Mouse (Mus musculus) intestine, embryonic 16.5 days (tissue): ENCODE measurements around the gene Casp3. TPM values are rescaled to one million over a fixed set of nuclear protein-coding genes. Genes with fewer than 3 reads are reported as not detected.

Experiments
- ATAC-seq: fragments of 200-750 bp; cut with Nextera tagmentation; 2 replicates; pipeline ENCODE4 v1.8.0; 2017; ENCODE audit warnings: moderate TSS enrichment, moderate library complexity
- H3K27ac ChIP-seq: fragments of 300-500 bp; sonication (generic); 2 replicates; pipeline ENCODE4 v1.5.1; 2014; ENCODE audit warnings: mild to moderate bottlenecking, low read length
- H3K27me3 ChIP-seq: fragments of 300-500 bp; sonication (generic); replicated peaks from 2 replicates; pipeline ENCODE4 v1.6.1; 2014; ENCODE audit warnings: low read length, control low read depth, mixed read lengths; ENCODE audit not compliant: control insufficient read depth, insufficient read depth
- H3K36me3 ChIP-seq: fragments of 300-500 bp; sonication (generic); 2 replicates; pipeline ENCODE4 v1.6.1; 2014; ENCODE audit warnings: low read length, control low read depth; ENCODE audit not compliant: control insufficient read depth, insufficient read depth
- H3K4me1 ChIP-seq: fragments of 300-500 bp; sonication (generic); 2 replicates; pipeline ENCODE4 v1.6.1; 2014; ENCODE audit warnings: low read length, control low read depth, mixed read lengths; ENCODE audit not compliant: control insufficient read depth, insufficient read depth
- H3K4me2 ChIP-seq: fragments of 300-500 bp; sonication (generic); 2 replicates; pipeline ENCODE4 v1.6.1; 2014; ENCODE audit warnings: low read depth, low read length, control low read depth
- H3K4me3 ChIP-seq: fragments of 300-500 bp; sonication (generic); 2 replicates; pipeline ENCODE4 v1.5.1; 2014; ENCODE audit warnings: mild to moderate bottlenecking, low read length
- H3K9ac ChIP-seq: fragments of 300-500 bp; sonication (generic); 2 replicates; pipeline ENCODE4 v1.6.1; 2014; ENCODE audit warnings: low read depth, low read length
- H3K9me3 ChIP-seq: fragments of 300-500 bp; sonication (generic); 2 replicates; pipeline ENCODE4 v1.6.1; 2016; ENCODE audit warnings: low read length, control low read depth; ENCODE audit not compliant: control insufficient read depth
- WGBS: fragments of 180-500 bp; shearing (Covaris S2); extraction: QIAGEN DNeasy Blood & Tissue Kit; methylation state at CpG from one replicate; pipeline ENCODE4 v1.1.7; 2014; 5-methylcytosine and 5-hydroxymethylcytosine counted together
- polyA plus RNA-seq: library from polyadenylated mRNA; unstranded; fragments of >200 nt; fragmentation: Nextera tagmentation; extraction: Ambion mirVana; gene quantifications from 2 replicates; pipeline ENCODE4 v1.2.1, GENCODE M21; 2015

The Casp3 gene
- polyA plus RNA-seq, 1 experiment from 2014 or later = 59.6 TPM

DNA sequence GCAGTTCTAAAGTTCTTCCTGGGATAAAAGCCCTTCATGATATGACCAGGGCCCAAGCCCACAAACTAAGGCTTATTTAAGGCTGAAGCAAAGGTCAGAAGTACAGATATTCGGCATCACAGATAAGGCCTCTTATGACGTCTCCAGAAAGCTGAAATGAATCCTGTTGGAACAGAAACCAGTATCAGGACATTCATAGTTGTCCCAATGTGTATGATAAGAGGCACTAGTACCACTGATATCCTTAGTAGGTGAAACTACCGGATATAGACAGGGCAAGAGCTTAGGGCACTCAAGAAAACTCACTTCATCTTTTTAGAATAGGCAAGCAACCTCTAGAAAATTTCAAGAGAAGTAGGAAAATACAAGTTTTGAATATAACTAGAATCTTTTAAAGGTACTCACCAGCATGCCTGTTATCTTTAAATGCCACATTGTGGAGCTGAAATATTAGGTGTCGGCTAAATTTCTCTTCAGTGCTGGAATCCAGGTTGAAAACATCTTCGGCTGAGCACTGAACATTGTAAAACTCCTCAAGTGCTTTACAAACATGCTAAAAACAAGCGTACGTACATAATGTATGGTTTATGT, 17.7 kb upstream of the Casp3 start:
- 80% methylated on average over 7 of the region's 7 CpGs for WGBS
- Histone ChIP-seq H3K4me3 (no peak overlapping the region), H3K4me2 (no peak overlapping the region), H3K36me3 (no peaks in the 10 kb centered on the region), H3K27me3 (no peaks in the 10 kb centered on the region), H3K9ac (no peak overlapping the region), H3K9me3 (no peaks in the 10 kb centered on the region), H3K27ac (no peak overlapping the region), H3K4me1 (no peaks in the 10 kb centered on the region)
- ATAC-seq = peak; percentile 74

DNA sequence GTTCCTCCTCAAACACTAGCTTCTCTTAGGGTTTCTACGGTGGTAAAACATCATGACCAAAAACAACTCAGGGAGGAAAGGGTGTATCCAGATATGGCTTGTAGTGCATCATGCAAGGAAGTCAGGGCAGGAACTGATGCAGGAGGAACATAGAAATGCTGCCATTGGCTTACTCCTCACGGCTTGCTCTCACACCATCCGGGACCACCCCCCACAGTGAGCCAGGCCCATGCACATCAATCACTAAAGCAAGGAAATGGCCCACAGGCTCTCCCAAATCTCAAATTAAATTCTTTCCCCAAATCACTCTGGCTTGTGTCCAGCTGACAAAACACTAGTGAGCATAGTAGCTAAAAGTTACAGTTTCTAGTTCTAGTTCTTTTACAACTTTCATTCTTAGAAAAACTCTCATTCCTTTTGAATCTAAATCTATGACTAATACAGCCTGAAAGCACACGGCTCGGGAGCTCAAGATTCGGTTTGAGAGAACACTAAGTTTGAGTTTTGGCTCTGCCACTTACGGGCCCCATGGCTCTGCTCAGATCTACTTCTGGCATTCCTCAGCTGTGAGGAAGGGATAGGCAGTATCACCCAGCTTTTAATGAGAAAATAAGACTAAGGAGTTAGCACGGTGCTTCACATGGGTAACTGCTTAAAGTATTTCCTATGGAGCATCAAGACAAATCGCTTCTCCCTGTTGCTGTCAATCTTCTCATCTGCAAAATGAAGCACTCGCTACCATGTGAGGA, 16.0 kb upstream of the Casp3 start:
- ATAC-seq = no peak
- H3K4me3 ChIP-seq = no peak overlapping the region
- 64% methylated on average over 10 of the region's 10 CpGs for WGBS
- no peaks in the 10 kb centered on the region for H3K36me3 ChIP-seq
- no peak overlapping the region for H3K27ac ChIP-seq
- no peaks in the 10 kb centered on the region for H3K27me3 ChIP-seq
- H3K9ac ChIP-seq = no peak overlapping the region
- no peak overlapping the region for H3K4me2 ChIP-seq
- H3K4me1 ChIP-seq = no peaks in the 10 kb centered on the region
- H3K9me3 ChIP-seq = no peaks in the 10 kb centered on the region

DNA sequence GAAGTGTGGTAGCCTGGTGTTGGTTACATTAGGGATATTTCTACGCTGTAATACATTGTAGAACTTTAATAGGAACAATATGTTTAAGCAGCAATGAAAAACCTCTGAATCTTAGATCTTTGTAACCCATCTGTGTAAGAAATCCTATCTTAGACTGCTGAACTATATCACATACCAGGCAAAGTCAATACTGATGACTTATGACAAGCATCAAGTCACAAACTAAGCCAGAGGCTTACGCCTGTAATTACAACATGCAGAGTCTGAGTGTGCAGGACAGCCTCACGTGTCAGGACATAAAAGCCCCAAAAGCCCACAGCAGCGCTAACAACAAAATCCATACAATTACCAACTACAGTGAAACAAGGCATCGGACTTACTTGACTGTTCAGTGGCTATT, 13.5 kb upstream of the Casp3 start:
- H3K4me2 ChIP-seq = no peak overlapping the region
- H3K4me3 ChIP-seq = no peak overlapping the region
- ATAC-seq = no peak
- peaks cover 2% of the 10 kb centered on the region; the same call in 1 of the 2 replicates for H3K4me1 ChIP-seq
- H3K27ac ChIP-seq = no peak overlapping the region
- H3K9me3 ChIP-seq = no peaks in the 10 kb centered on the region
- WGBS = 91% methylated on average over 5 of the region's 5 CpGs
- no peak overlapping the region for H3K9ac ChIP-seq
- H3K27me3 ChIP-seq = no peaks in the 10 kb centered on the region
- H3K36me3 ChIP-seq = no peaks in the 10 kb centered on the region

DNA sequence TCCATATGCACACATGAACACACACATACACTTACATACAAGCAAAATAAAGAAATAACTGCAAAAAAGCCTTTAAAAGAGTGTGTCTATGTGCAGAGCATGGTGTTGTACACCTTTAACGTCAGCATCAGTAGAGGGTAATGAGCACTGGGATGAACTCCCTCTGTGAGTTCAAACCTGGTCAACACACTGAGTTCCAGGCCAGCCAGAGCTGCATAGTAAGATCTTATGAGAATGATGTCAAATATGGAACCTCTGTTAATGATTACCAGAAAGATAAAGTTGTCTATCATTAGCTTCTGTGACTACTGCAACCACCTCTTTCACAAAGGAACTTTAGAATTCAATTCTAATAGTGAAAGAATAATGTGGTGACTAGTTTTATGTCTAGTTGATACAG, 10.2 kb upstream of the Casp3 start:
- 69% methylated on average over 1 of the region's 1 CpGs for WGBS
- H3K4me3 ChIP-seq = no peak overlapping the region
- no peak overlapping the region for H3K4me2 ChIP-seq
- H3K27ac ChIP-seq = no peak overlapping the region
- H3K9ac ChIP-seq = no peak overlapping the region
- H3K36me3 ChIP-seq = no peaks in the 10 kb centered on the region
- H3K4me1 ChIP-seq = peaks cover 2% of the 10 kb centered on the region; the same call in 1 of the 2 replicates
- peak; percentile 79 for ATAC-seq
- no peaks in the 10 kb centered on the region for H3K27me3 ChIP-seq
- H3K9me3 ChIP-seq = no peaks in the 10 kb centered on the region

GRCm38 (mm10) chr8:46611557-46611956, 5.5 kb upstream of the Casp3 start:
- H3K4me2 ChIP-seq = no peak overlapping the region
- H3K9ac ChIP-seq = 0 out of 2 replicates have a peak overlapping the region, but pooled peaks have one; percentile 4
- no peak overlapping the region for H3K4me3 ChIP-seq
- WGBS = 66% methylated on average over 8 of the region's 8 CpGs
- peak; percentile 60 for ATAC-seq
- H3K9me3 ChIP-seq = no peaks in the 10 kb centered on the region
- peak overlapping the region; percentile 75 for H3K27ac ChIP-seq
- no peaks in the 10 kb centered on the region for H3K27me3 ChIP-seq
- peaks cover 7% of the 10 kb centered on the region; the same call in 1 of the 2 replicates for H3K4me1 ChIP-seq
- H3K36me3 ChIP-seq = no peaks in the 10 kb centered on the region

DNA sequence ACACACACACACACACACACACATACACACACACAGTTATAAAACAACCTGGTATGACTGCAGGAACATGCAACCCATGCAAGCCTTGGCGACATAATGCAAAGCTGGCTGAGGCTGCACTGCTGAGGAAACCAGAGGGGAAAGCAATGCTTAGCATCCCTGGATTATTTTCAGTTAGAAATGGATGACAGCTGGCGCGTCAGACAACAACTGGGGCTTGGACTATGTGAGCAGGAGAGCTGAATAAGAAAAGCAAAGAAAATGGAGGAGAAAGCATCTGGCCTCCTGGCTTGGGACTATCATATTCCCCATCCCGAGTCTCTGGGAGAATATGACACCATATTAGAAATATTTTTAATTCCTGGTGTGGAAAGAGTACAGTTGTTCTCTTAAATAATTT, 4.2 kb upstream of the Casp3 start:
- H3K27me3 ChIP-seq = no peaks in the 10 kb centered on the region
- no peak overlapping the region for H3K4me2 ChIP-seq
- H3K9me3 ChIP-seq = no peaks in the 10 kb centered on the region
- H3K36me3 ChIP-seq = no peaks in the 10 kb centered on the region
- H3K27ac ChIP-seq = no peak overlapping the region
- H3K4me1 ChIP-seq = 0 out of 2 replicates have a peak, but pooled peaks cover 5% of the 10 kb centered on the region
- H3K4me3 ChIP-seq = no peak overlapping the region
- 75% methylated on average over 4 of the region's 4 CpGs for WGBS
- H3K9ac ChIP-seq = no peak overlapping the region
- ATAC-seq = no peak

DNA sequence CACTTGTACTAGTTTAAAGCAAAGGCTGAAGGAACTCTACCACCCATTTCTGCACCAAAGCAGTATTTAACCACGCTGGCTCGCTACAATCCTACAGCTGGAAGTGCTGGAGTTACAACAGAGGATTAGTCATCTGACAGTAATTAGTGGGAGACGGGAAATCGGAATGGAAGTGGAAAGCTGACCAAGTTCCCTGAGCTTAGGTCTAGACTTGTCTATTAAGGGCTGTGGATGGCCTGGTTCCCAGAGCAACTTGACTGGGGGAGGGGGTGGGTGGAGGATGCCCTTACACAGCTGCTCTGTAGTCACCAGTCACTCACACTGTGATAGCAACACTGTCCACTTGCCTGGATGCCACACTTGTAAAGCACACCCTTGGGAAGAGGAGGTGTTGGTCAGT, 3.7 kb upstream of the Casp3 start:
- WGBS = 42% methylated on average over 4 of the region's 4 CpGs
- ATAC-seq = no peak
- Histone ChIP-seq H3K27ac (0 out of 2 replicates have a peak overlapping the region, but pooled peaks have one; percentile 23), H3K9ac (no peak overlapping the region), H3K4me2 (no peak overlapping the region), H3K4me3 (no peak overlapping the region), H3K4me1 (0 out of 2 replicates have a peak, but pooled peaks cover 5% of the 10 kb centered on the region), H3K9me3 (no peaks in the 10 kb centered on the region), H3K27me3 (no peaks in the 10 kb centered on the region), H3K36me3 (no peaks in the 10 kb centered on the region)

DNA sequence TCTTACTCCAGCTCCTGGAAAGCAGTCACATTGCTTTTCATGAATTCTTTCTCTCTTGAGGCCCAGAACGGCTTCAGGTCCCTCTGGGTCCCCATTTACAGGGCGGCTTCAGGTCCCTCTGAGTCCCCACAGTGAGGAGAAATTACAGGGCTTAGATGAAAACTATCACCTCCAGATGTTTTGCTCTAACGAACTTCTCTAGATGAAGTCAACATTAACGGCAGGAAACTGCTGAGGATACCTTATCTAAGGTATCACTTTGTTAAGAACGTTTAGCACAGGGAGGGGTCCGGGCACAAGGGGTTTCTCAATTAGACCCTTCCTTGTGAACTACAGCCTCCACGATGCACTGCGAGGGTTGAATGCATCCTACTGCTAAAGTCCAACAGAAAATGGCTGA, 1.2 kb upstream of the Casp3 start:
- Histone ChIP-seq H3K4me1 (peaks cover 10% of the 10 kb centered on the region; the same call in 1 of the 2 replicates), H3K4me3 (no peak overlapping the region), H3K9ac (no peak overlapping the region), H3K4me2 (peak overlapping the region; percentile 59; the same call in 1 of the 2 replicates), H3K27ac (0 out of 2 replicates have a peak overlapping the region, but pooled peaks have one; percentile 2), H3K9me3 (no peaks in the 10 kb centered on the region), H3K36me3 (no peaks in the 10 kb centered on the region), H3K27me3 (no peaks in the 10 kb centered on the region)
- WGBS = 80% methylated on average over 8 of the region's 8 CpGs
- no peak for ATAC-seq

GRCm38 (mm10) chr8:46617690-46618620, 864 bp downstream of the Casp3 start:
- WGBS = 1% methylated on average over 38 of the region's 38 CpGs
- H3K4me1 ChIP-seq = peaks cover 10% of the 10 kb centered on the region; the same call in 1 of the 2 replicates
- H3K9ac ChIP-seq = peak overlapping the region; percentile 85
- ATAC-seq = no peak; the same call in 1 of the 2 replicates
- H3K4me2 ChIP-seq = peak overlapping the region; percentile 95
- peak overlapping the region; percentile 87 for H3K4me3 ChIP-seq
- H3K27me3 ChIP-seq = no peaks in the 10 kb centered on the region
- H3K9me3 ChIP-seq = no peaks in the 10 kb centered on the region
- peak overlapping the region; percentile 90 for H3K27ac ChIP-seq
- H3K36me3 ChIP-seq = no peaks in the 10 kb centered on the region
